Mouse (Mus musculus) mesoderm, embryonic 11.5 days (tissue): ENCODE measurements around the gene Pla2g4b.

Experiments used
- DNase-seq: peaks from one replicate; pipeline ENCODE4 v3.0.0-alpha.2; 2012; ENCODE audit warnings: low read depth, low spot score

Pla2g4b gene

GRCm38 (mm10) chr2:120032726-120033467, at the start of gene Pla2g4b:
Pla2g4b (plus strand) TSS chr2:120033417.
- no peak for DNase-seq

GRCm38 (mm10) chr2:119985871-119986270, 47.3 kb upstream of the Pla2g4b start:
- no peak for DNase-seq

DNA sequence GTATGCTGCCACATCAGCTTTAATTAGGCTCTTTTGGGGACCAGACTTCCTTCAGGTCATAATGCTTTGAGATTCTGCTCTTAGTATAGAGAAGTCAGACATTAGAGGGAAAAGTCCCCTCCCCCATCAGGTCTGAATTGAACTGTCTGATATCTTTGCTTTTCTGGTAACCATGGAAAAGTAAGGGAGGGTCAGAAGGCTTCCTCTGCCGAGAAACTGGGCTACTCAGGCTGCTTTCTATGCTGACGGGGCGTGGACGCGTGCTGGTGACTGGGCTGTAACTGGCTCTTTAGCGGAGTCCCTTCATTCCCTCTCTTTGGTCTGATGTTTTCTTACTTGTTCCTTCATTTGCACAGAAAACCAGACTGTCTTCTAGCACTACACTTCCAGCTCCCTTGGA, 46.8 kb upstream of the Pla2g4b start:
- no peak for DNase-seq

DNA sequence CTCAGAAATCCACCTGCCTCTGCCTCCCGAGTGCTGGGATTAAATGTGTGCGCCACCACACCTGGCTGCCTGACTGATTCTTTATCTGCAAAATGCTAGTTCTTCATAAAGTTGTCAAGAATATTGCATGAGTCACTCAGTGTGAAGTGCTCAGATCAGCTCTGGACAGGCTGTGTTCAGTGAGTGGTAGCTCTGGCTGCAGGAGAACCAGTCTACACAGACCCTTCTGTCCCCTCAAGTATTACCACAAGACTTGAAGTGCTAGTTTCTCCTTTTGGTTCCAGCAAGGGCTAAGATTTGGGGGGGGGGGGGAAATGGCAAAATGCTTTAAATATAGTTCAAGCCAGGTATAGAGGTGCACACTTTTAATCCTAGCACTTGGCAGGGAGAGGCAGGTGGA, 45.8 kb upstream of the Pla2g4b start:
- DNase-seq, result no peak

GRCm38 (mm10) chr2:119988952-119989351, 44.3 kb upstream of the Pla2g4b start:
- no peak for DNase-seq

DNA sequence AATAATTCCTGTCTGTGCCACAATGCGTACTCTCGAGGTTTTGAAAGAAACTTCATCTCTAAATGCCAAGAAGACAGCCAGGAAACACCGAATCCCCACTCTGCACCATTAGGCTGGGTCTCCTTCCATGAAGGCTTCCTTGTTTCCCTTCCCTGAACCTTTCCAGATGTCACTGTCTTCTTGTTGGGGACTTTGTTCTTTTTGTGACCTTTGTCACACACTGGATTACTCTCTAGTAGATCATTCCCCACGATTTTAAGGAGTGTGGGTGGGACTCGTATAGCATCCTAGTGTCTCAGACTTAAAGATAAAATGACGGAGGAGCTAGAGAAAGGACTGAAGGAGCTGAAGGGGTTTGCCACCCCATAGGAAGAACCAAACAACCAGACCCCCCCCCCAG, 42.3 kb upstream of the Pla2g4b start:
- no peak for DNase-seq

DNA sequence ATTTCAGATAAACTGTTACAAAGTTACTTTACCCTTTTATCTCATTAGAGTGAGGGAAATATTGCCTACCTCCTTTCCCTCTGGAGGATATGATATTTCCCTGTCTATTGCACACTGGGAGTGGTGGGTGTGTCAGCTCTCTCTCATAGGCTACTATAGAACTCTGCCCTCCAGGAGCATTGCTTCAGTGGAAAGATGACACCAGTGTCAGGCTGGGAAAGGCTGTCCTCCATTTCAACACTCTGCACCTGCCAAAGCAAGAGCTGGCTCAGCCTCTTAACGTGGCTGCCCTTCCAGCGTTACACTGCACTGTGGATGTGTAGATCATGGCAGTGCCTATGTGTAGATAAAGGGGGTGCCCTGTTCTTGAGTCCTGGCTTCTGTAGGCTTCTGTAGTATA, 40.9 kb upstream of the Pla2g4b start:
- no peak for DNase-seq

GRCm38 (mm10) chr2:119993515-119993914, 39.7 kb upstream of the Pla2g4b start:
- DNase-seq, result no peak

DNA sequence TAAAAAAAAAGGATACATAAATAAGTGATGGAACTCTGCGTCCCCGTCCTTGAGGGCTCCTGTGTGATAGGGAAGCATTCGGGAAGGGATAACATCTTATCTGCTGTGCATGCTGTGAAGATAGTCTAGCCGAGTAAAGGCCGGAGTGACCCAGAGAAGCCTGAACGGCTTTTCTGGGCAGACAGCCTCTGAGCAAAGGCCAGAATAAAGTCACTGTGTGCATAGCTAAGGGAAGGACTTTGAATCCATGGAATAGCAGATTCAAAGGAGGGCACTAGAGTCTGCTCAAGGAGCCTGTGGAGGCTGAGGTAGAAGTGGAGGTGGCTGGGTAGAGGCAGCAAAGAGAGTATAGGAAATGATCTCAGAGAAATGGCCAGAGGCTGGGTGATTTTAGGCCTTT, 38.4 kb upstream of the Pla2g4b start:
- DNase-seq, result no peak

- no peak for DNase-seq
Measured at GRCm38 (mm10) chr2:119995391-119996281, 37.6 kb upstream of the Pla2g4b start.

DNA sequence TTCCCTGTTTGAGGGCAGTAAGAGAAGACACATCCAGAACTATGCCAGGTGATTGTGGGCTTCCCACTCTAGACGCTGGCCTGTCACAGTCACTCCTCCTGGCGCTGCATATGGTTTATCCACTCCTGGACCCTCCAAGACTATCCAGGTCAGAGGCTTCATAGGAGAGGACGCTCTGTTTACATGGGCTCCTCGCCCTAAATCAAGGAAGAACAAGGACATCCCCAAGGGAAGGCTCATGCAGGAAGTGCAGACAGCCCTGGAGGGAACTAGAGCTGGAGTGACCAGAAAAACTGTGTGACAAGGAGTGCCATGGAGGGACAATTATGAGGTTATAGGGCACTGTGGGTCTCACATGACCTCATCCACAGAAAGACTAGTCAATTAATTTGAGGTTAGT, 35.9 kb upstream of the Pla2g4b start:
- DNase-seq, result no peak

DNA sequence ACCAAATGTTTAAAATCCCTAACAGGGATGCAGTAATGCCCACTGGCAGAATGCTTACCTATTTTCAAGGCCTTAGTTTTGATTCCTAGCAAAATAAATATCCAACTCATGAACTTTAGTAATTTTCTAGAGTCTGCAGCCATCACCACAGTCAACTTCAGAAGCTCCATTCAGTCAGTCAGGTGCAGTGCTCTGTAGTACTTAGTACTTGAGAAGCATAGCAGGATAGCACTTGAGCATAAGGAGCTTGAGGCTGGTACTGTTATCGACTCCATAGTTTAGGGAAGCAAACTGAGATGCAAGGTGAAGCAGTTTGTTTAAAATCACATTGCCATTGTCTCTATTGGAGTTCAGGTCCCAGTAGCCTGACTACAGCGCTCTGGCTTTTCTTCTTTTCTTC, 33.5 kb upstream of the Pla2g4b start:
- DNase-seq, result no peak

DNA sequence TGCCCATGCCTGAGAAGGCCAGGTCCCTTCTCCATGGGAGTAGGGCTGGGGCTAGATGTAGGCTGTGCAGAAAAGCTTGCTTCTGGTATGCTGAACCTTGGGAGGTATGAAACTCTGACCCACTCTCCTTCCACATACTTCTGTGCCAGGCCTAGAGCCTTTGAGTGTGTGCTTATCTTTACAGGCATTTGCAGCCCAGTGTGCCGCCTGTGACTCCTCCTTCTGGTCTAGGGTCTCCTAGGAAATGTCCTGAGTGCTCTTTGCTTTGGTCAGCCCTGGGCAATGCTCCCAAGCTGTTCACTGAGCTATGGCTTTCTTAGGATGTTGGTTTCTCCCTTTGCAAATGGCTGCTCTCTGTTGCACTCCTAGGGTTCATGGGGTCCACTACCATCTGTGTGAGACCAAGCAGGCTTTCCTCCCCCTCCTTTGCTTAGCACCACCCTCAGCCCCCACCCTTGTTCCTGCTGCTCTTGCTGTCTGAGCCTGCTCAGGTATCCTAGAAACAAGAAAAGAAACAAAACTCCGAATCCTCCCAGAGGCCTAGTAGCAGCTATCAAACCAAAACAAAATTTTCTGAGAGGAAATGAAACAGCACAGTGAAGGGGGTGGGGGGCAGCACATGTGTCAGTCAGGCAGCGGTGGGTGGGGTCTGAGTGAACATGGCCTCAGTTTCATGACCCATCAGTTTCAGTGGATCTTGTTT, 32.2 kb upstream of the Pla2g4b start:
- no peak for DNase-seq

DNA sequence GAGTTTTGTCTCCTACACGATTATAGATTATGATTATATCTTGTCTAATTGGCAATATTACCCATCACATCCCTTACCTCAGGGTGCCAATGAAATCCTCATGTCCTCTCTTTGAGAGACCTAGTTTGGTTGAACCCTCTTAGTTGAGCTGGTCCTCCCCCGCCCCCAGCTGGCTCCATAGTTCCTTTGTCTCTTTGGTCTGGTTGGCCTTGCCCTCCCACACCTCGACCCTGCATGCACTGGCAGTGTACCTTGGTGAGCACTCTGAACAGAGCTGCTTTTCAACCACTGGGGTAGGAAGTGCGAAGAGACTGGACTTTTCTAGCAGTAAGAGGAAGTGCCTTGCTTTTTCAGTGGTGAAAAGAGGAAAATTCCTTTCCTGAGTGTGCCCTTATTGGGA, 31.3 kb upstream of the Pla2g4b start:
- no peak for DNase-seq

DNA sequence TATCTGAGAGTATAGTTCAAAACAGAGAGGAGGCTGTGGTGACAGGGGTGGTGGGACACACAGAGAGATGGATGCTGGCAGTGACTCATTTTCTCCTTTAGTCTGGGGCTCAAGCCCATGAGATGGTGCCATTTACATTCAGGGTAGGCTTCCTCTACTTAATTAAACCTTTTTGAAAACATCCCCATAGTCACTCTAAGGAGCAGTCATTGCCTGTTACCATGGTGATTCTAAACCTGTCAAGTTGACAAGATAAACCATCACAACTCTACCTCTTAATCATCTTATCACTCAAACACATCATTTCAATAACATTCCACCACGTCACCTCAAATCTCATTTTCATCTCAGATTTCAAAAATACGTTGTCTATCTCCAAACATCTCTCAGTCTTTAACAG, 29.2 kb upstream of the Pla2g4b start:
- no peak for DNase-seq

DNA sequence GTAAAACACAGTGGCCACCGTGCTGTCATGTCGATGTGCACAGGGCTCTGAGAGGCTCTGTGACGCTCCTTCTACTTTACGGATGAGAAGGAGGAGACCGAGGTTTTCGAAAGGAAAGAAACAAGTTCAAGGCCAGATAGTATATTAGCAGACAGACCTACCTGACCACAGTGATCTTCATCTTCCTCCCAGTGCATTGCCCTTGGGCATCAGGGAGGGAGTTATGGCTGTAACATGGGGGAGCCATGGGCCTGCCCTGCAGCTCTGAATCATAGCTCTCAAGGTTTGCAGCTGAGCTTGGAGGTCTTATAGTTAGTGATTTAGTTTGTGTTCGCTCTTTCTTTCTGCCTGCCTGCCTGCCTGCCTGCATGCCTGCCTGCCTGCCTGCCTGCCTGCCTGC, 26.5 kb upstream of the Pla2g4b start:
- no peak for DNase-seq

- no peak for DNase-seq
Measured at GRCm38 (mm10) chr2:120007680-120008210, 25.5 kb upstream of the Pla2g4b start.

GRCm38 (mm10) chr2:120008672-120009071, 24.5 kb upstream of the Pla2g4b start:
- no peak for DNase-seq

GRCm38 (mm10) chr2:120011462-120012200, 21.6 kb upstream of the Pla2g4b start:
- peak; percentile 66 for DNase-seq

DNA sequence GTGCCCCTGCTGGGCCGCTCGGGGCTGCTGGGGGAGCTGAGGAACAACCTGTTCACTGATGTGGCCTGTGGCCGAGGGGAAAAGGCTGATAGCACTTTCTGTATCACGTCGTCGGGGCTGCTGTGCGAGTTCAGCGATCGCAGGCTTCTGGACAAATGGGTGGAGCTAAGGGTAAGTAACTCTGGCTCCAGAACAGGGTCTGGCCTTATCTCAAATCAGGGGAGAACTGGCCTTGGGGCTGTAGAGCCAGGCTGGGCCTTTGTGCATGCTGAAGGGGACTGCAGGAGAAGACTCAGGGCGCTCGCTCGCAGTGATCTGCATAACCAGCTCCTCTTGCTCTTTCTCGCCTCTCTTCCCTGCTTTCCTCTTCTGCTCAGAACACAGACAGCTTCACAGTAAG, 20.3 kb upstream of the Pla2g4b start:
- no peak for DNase-seq

DNA sequence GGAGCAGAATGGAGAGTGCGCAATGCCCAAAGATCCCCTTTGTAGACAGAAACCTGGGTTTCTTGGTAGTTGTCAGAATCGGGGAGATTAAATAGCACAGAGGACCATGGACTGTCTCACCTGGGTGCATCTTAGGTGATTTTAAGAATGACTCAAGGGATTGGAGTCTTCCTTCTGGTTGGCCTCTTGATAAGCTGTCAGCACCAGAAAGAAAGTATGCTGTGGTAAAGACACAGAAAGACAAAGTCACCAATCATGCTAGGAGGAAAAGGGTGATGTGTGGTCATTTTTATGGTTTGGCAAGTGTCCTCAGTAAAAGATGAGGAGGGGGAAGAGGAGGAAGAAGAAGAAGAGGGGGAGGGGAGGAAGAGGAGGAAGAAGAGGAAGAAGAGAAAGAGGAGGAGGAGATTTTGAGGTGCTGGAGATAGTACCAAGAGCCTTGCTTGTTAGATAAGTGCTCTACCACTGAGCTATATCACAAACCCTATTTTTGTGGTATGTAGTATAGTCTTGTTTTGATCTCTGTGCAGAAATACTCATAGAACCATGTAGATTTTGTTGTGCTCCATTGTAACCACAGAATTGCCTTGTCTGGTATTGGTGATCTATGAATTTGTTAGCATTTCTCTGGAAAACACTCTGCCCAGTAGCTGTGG, 19.3 kb upstream of the Pla2g4b start:
- DNase-seq, result no peak
